Mouse (Mus musculus) kidney, adult 2 months (tissue): ENCODE measurements around the gene Olfr1220. TPM values are rescaled to one million over a fixed set of nuclear protein-coding genes. Genes with fewer than 3 reads are reported as not detected.

Source experiments
- DNase-seq: peaks from one replicate; pipeline ENCODE4 v3.0.0; 2021
- H3K27ac ChIP-seq: fragments of 200-500 bp; 2 replicates; pipeline ENCODE4 v1.5.1; 2012; ENCODE audit warnings: low read depth, low read length, control low read depth, inconsistent platforms; ENCODE audit not compliant: insufficient read depth
- H3K27me3 ChIP-seq: fragments of 200-500 bp; replicated peaks from 2 replicates; pipeline ENCODE4 v1.6.1; 2012; ENCODE audit warnings: mild to moderate bottlenecking, moderate library complexity, low read length, inconsistent platforms; ENCODE audit not compliant: control insufficient read depth, insufficient read depth
- H3K36me3 ChIP-seq: fragments of 200-500 bp; 2 replicates; pipeline ENCODE4 v1.6.1; 2012; ENCODE audit warnings: mild to moderate bottlenecking, moderate library complexity, low read length, inconsistent platforms; ENCODE audit not compliant: control insufficient read depth, insufficient read depth
- H3K4me1 ChIP-seq: fragments of 200-500 bp; 2 replicates; pipeline ENCODE4 v1.6.1; 2011; ENCODE audit warnings: low read length; ENCODE audit not compliant: control insufficient read depth, insufficient read depth
- H3K4me3 ChIP-seq: fragments of 200-500 bp; 2 replicates; pipeline ENCODE4 v1.5.1; 2011; ENCODE audit warnings: mild to moderate bottlenecking, low read depth, low read length, control low read depth; ENCODE audit not compliant: insufficient read depth
- CTCF ChIP-seq: fragments of 200-500 bp; conservative IDR thresholded peaks from 2 replicates; pipeline ENCODE4 v1.5.1; 2011; ENCODE audit warnings: low read depth, mild to moderate bottlenecking, control low read depth, low read length, moderate library complexity, mixed read lengths; ENCODE audit not compliant: insufficient read depth, insufficient read length
- POLR2A ChIP-seq: fragments of 200-500 bp; IDR thresholded peaks from one replicate; pipeline ENCODE4 v1.6.1; 2011; ENCODE audit warnings: low read depth, low read length, control low read depth
- polyA plus RNA-seq: library from polyadenylated mRNA; depleted of rRNA; stranded (reverse); fragments of >200 nt; gene quantifications from 2 replicates; pipeline ENCODE4 v1.2.3, GENCODE M21; 2012; rRNA removed

Olfr1220 gene
- polyA plus RNA-seq, 1 experiment: not detected

DNA sequence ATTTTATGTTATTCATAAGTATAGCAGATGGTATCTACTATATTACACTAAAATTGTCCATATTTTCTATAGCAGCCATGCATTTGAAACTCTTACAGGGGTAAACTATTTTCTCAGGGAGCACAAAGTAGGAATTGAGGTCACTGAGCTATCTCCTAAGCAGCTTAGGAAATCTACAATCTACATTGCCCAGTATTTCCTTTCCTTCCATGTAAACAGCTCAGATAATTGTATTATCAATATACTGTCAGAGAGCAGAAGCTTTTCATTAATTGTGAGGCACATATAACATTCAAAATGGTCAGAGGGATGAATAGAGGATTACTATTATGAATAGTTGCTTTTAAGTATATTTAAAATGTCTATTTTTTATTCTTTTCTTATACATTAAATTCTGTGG lies 25.1 kb downstream of the Olfr1220 start:
- Histone ChIP-seq H3K4me1 (no peaks in the 10 kb centered on the region), H3K27ac (no peak overlapping the region), H3K36me3 (no peaks in the 10 kb centered on the region), H3K4me3 (no peak overlapping the region), H3K27me3 (no peaks in the 10 kb centered on the region)
- TF ChIP-seq POLR2A (no peak), CTCF (no peak)
- DNase-seq: no peak

DNA sequence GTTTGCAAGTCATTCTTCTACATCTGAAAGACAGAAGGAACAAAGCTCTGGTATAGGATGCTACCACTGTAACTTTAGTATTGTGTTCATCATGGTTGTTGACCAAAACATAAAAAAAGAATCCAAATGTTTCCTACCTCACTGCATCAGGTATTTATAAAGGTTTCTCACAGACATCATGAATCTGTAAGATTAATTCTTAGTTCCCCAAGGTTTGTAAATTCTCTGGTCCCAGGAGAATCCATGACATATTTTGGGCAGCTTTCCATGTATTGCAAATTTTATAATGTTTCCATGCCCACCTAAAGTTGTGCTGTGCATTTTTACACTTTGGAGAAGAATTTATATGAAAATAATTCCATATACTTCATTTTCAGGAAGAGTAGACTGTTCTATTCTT lies 45.5 kb downstream of the Olfr1220 start, which contains the start of gene Olfr1218:
Gene Olfr1218 (minus strand): TSS at position 101 of the 400 bp plus-strand sequence.
- Histone ChIP-seq H3K4me1 (no peaks in the 10 kb centered on the region), H3K27ac (no peak within 1 kb of the TSS), H3K36me3 (no peaks in the 10 kb centered on the region), H3K4me3 (no peak within 1 kb of the TSS), H3K27me3 (no peaks in the 10 kb centered on the region)
- TF ChIP-seq POLR2A (no peak), CTCF (no peak)
- no peak for DNase-seq

Other genes with a start within 250 kb of the Olfr1220 start
- not detected in 2 replicates for gene Olfr1206, start 243.6 kb downstream of the Olfr1220 start, polyA plus RNA-seq
- not detected in 2 replicates for gene Olfr1208, start 204.5 kb downstream of the Olfr1220 start, polyA plus RNA-seq
- gene Olfr1209, start 191.7 kb downstream of the Olfr1220 start, polyA plus RNA-seq: not detected in 2 replicates
- not detected in 2 replicates for gene Olfr1211, start 168.7 kb downstream of the Olfr1220 start, polyA plus RNA-seq
- gene Olfr1212, start 152.9 kb downstream of the Olfr1220 start, polyA plus RNA-seq: not detected in 2 replicates
- not detected in 2 replicates for gene Gm13762, start 126.6 kb downstream of the Olfr1220 start, polyA plus RNA-seq
- not detected in 2 replicates for gene Olfr1214, start 114.2 kb downstream of the Olfr1220 start, polyA plus RNA-seq
- not detected in 2 replicates for gene Olfr1215, start 99.9 kb downstream of the Olfr1220 start, polyA plus RNA-seq
- not detected in 2 replicates for gene Olfr1216, start 88.5 kb downstream of the Olfr1220 start, polyA plus RNA-seq
- not detected in 2 replicates for gene Olfr1217, start 74.8 kb downstream of the Olfr1220 start, polyA plus RNA-seq
- not detected in 2 replicates for gene Olfr1218, start 45.6 kb downstream of the Olfr1220 start, polyA plus RNA-seq
- gene Olfr1219, start 23.3 kb downstream of the Olfr1220 start, polyA plus RNA-seq: not detected in 2 replicates
- gene Olfr1221, start 10.4 kb upstream of the Olfr1220 start, polyA plus RNA-seq: not detected in 2 replicates
- gene Olfr1222, start 26.2 kb upstream of the Olfr1220 start, polyA plus RNA-seq: not detected in 2 replicates
- gene Olfr1223, start 44.7 kb upstream of the Olfr1220 start, polyA plus RNA-seq: not detected in 2 replicates
- not detected in 2 replicates for gene Olfr1224-ps1, start 57.3 kb upstream of the Olfr1220 start, polyA plus RNA-seq
- gene Olfr1225, start 67.8 kb upstream of the Olfr1220 start, polyA plus RNA-seq: not detected in 2 replicates
- not detected in 2 replicates for gene Olfr1226, start 93.2 kb upstream of the Olfr1220 start, polyA plus RNA-seq
- not detected in 2 replicates for gene Olfr1228, start 147.2 kb upstream of the Olfr1220 start, polyA plus RNA-seq
- not detected in 2 replicates for gene Olfr1229, start 181.2 kb upstream of the Olfr1220 start, polyA plus RNA-seq
- gene Olfr1230, start 190.4 kb upstream of the Olfr1220 start, polyA plus RNA-seq: not detected in 2 replicates
- not detected in 2 replicates for gene Olfr1231, start 200.2 kb upstream of the Olfr1220 start, polyA plus RNA-seq
- gene Olfr1232, start 222.8 kb upstream of the Olfr1220 start, polyA plus RNA-seq: not detected in 2 replicates
- not detected in 2 replicates for gene Olfr1233, start 235.6 kb upstream of the Olfr1220 start, polyA plus RNA-seq